Mouse (Mus musculus): Measurements from ENCODE around the gene Stx1b. TPM values are rescaled to one million over a fixed set of nuclear protein-coding genes. Genes with fewer than 3 reads are reported as not detected.
"Not testable (repeated sequence)": the region's sequence is repeated elsewhere in the genome, so short reads cannot be mapped to it uniquely, and the experiment has no call there.

Gene Stx1b
- total and polyA plus RNA-seq, 3 experiments: 0.08 to 0.31 TPM; not detected in 1

DNA sequence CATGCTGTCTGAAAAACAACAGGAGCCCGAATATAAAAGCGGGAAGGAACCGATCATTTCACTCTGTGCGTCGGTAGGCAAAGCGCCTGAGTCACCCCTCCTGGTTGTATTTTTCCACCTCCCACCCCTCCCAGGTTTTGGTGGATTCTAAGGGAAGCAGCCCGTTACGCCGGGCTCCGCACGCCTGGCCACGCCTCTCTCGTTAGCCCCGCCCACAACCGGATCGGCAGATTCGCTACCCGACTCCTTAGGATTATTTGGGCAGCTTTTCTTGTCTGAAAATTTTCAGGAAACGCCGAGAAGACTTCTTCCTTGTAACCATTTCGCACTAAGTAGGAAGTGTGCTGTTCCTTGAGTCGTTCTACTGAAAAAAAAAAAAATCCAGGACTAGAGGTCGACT lies 47.9 kb downstream of the Stx1b start, which contains the start of gene Setd1a:
Setd1a (plus strand) TSS at position 245 of the 400 bp plus-strand sequence.
- TF ChIP-seq MAFK (IDR thresholded peaks at IDR 0.05; ENCODE audit: insufficient replicate concordance, low read length) (no peak), CHD1 (IDR thresholded peaks at IDR 0.05; ENCODE audit: low read depth, low read length) (no peak), ZMIZ1 (IDR thresholded peaks at IDR 0.05; ENCODE audit: low read depth, low read length) (peak; percentile 23; the same call in 1 of the 2 replicates), POLR2A (IDR thresholded peaks at IDR 0.05; ENCODE audit: low read depth, low read length) (peak; percentile 69), MXI1 (IDR thresholded peaks at IDR 0.05; ENCODE audit: low read depth, low read length) (0 out of 2 replicates have a peak, but pooled peaks have one; percentile 7), ZC3H11A (IDR thresholded peaks at IDR 0.05; ENCODE audit: low read depth, low read length) (peak; percentile 66), MAX (IDR thresholded peaks at IDR 0.05; ENCODE audit: low read length) (no peak), USF2 (conservative IDR thresholded peaks at IDR 0.05; ENCODE audit: low read depth, low read length) (no peak), SIN3A (IDR thresholded peaks at IDR 0.05; ENCODE audit: low read length) (peak; percentile 21; the same call in 1 of the 2 replicates), POLR2AphosphoS2 (IDR thresholded peaks at IDR 0.05; ENCODE audit: low read depth, low read length) (no peak), TBP (conservative IDR thresholded peaks at IDR 0.05; ENCODE audit: low read depth, low read length) (0 out of 2 replicates have a peak, but pooled peaks have one; percentile 60), UBTF (IDR thresholded peaks at IDR 0.05; ENCODE audit: low read depth, low read length) (peak; percentile 12; the same call in 1 of the 2 replicates)
- in situ Hi-C loops (cut with MboI; ENCODE audit: low pct_ligation_motif_present, low pct_unique_long_range_greater_than_20kb, low sequenced_read_pairs) (loop anchor here (5.0 to 25.0 kb wide), 4 partner anchors 41 to 994 kb away; partner anchors contain the start of genes Cdipt, Cdiptos, Prss8 and Tbx6), dilution Hi-C loops (cut with MboI; ENCODE audit: extremely low pct_ligation_motif_present, extremely low pct_unique_long_range_greater_than_20kb, low sequenced_read_pairs) (no loop called here)
- Histone ChIP-seq H3K9ac (ENCODE audit: insufficient read depth, low read depth) (peak within 1 kb of the TSS; percentile 99), H3K4me1 (ENCODE audit: control insufficient read depth in 1 of 2, insufficient read depth in 2 of 2) (peaks cover 9 to 57% of the 10 kb centered on the region in 2 experiments), H3K27ac (ENCODE audit: insufficient read depth, low read depth) (peak within 1 kb of the TSS; percentile 94), H3K27me3 (replicated peaks) (no peaks in the 10 kb centered on the region), H3K79me2 (replicated peaks; ENCODE audit: control insufficient read depth, extremely low read depth, insufficient read depth, poor library complexity, severe bottlenecking) (peaks cover 23% of the 10 kb centered on the region), H3K4me2 (ENCODE audit: insufficient read depth, low read depth, poor library complexity, severe bottlenecking) (peak within 1 kb of the TSS; percentile 48), H3K9me3 (replicated peaks; ENCODE audit: low read length) (no peaks in the 10 kb centered on the region), H3K36me3 (replicated peaks in 1 of 2; ENCODE audit: control insufficient read depth in 1 of 2, insufficient read depth in 1 of 2, low read length in 1 of 2) (peaks cover 19 to 48% of the 10 kb centered on the region in 2 experiments), H3K4me3 (replicated peaks in 1 of 3; ENCODE audit: low read depth in 2 of 3, low read length in 2 of 3, poor library complexity in 1 of 3) (peak within 1 kb of the TSS; percentile 67 to 92 (median 71))
- DNase-seq (ENCODE audit: extremely low read depth): peak; percentile 76

DNA sequence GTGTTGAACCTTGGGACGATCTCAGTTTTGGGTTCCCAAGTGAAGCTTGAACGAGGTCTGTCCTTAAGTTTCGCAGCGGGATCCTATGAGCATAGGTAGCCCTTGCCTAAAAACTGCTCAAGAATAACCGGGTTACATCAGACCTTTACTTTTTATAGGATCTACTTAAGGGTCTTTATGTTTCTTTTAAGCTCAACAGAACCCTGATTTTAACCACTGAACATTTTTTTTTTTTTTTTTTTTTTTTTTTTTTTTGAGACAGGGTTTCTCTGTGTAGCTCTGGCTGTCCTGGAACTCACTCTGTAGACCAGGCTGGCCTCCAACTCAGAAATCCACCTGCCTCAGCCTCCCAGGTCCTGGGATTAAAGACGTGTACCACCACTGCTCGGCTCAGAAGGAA lies 48.5 kb downstream of the Stx1b start:
- dilution Hi-C loops (cut with MboI; ENCODE audit: extremely low pct_ligation_motif_present, extremely low pct_unique_long_range_greater_than_20kb, low sequenced_read_pairs); H3K27me3 ChIP-seq (replicated peaks); DNase-seq (ENCODE audit: extremely low read depth); H3K9me3 ChIP-seq (replicated peaks; ENCODE audit: low read length): not testable (repeated sequence)
- H3K79me2 ChIP-seq (replicated peaks; ENCODE audit: control insufficient read depth, extremely low read depth, insufficient read depth, poor library complexity, severe bottlenecking): peaks cover 26% of the 10 kb centered on the region
- peaks cover 14 to 42% of the 10 kb centered on the region in 2 experiments for H3K36me3 ChIP-seq (replicated peaks in 1 of 2; ENCODE audit: control insufficient read depth in 1 of 2, insufficient read depth in 1 of 2, low read length in 1 of 2)
- peak overlapping the region; percentile 48 for H3K4me2 ChIP-seq (ENCODE audit: insufficient read depth, low read depth, poor library complexity, severe bottlenecking)
- peak overlapping the region; percentile 64 to 92 (median 67) for H3K4me3 ChIP-seq (replicated peaks in 1 of 3; ENCODE audit: low read depth in 2 of 3, low read length in 2 of 3, poor library complexity in 1 of 3)
- in situ Hi-C loops (cut with MboI; ENCODE audit: low pct_ligation_motif_present, low pct_unique_long_range_greater_than_20kb, low sequenced_read_pairs): loop anchor here (5.0 to 25.0 kb wide), 4 partner anchors 41 to 994 kb away; partner anchors contain the start of genes Cdipt, Cdiptos, Prss8 and Tbx6
- peak; percentile 61 for TF ChIP-seq ZNF384 (IDR thresholded peaks at IDR 0.05; ENCODE audit: low read depth, low read length)
- peaks cover 9 to 63% of the 10 kb centered on the region in 2 experiments for H3K4me1 ChIP-seq (ENCODE audit: control insufficient read depth in 1 of 2, insufficient read depth in 2 of 2)
- H3K27ac ChIP-seq (ENCODE audit: insufficient read depth, low read depth): 0 out of 2 replicates have a peak overlapping the region, but pooled peaks have one; percentile 94
- H3K9ac ChIP-seq (ENCODE audit: insufficient read depth, low read depth): peak overlapping the region; percentile 99

All from CH12.LX (cell line).